Comparison of ENCODE assay signal across 9 mouse cellular contexts in genomic region chr9:67012470-67012869, GRCm38 (mm10). TPM values are rescaled to one million over a fixed set of nuclear protein-coding genes. Genes with fewer than 3 reads are reported as not detected.
A peak's percentile ranks its signal among the peaks of the same experiment; 100 is the strongest.
DNase-seq lines count a peak whose midpoint lies in the region; ATAC-seq lines count a peak whose summit lies in the region.
"Had no signal": no experiment of that assay in that cellular context is flagged by ENCODE, and none has a peak within 500 bp of the region (broad histone marks: within the 10 kb centered on the region; RNA-seq: fewer than 3 reads in every experiment).

No protein-coding gene starts in this region.

- H3K27ac ChIP-seq in kidney, embryonic 16.5 days (ENCODE audit: low read length) = 0 out of 2 replicates have a peak overlapping the region, but pooled peaks have one; percentile 16
- no peak overlapping the region for H3K27ac ChIP-seq in embryonic facial prominence, embryonic 11.5 days (replicated peaks; ENCODE audit: low read depth, low read length)
- H3K27ac ChIP-seq in heart, embryonic 14.5 days (replicated peaks in 1 of 2; ENCODE audit: control insufficient read depth in 1 of 2, insufficient read depth in 1 of 2, low read depth in 2 of 2, low read length in 2 of 2) = peak overlapping the region in 1 of 2 experiments; percentile 15; a peak in 1 of 4 replicates

- H3K4me3 ChIP-seq in kidney, embryonic 16.5 days (ENCODE audit: low read length) = no peak overlapping the region
- H3K4me3 ChIP-seq in embryonic facial prominence, embryonic 11.5 days (ENCODE audit: low read depth, low read length) = no peak overlapping the region
- H3K4me3 ChIP-seq in heart, embryonic 14.5 days (ENCODE audit: control insufficient read depth in 1 of 2, insufficient read depth in 1 of 2, low read depth in 1 of 2, low read length in 2 of 2) = no peak overlapping the region

- no peak for DNase-seq in kidney, adult 9 months
- DNase-seq in embryonic facial prominence, embryonic 11.5 days (ENCODE audit: low spot score) = peak; percentile 31
- peak; percentile 89 for DNase-seq in lung, postnatal 10 days
- DNase-seq: layer of hippocampus, postnatal 36 days had no signal

- H3K4me1 ChIP-seq in kidney, embryonic 16.5 days (ENCODE audit: insufficient read depth, low read length) = peaks cover 15% of the 10 kb centered on the region
- H3K4me1 ChIP-seq in embryonic facial prominence, embryonic 11.5 days (ENCODE audit: control insufficient read depth, insufficient read depth, low read length) = peaks cover 3% of the 10 kb centered on the region
- peaks cover 7 to 16% of the 10 kb centered on the region in 2 experiments for H3K4me1 ChIP-seq in heart, embryonic 14.5 days (ENCODE audit: control insufficient read depth in 2 of 2, insufficient read depth in 2 of 2, low read length in 2 of 2)

- 27% methylated on average over 3 of the region's 3 CpGs for WGBS in kidney, embryonic 16.5 days
- 47% methylated on average over 3 of the region's 3 CpGs for WGBS in embryonic facial prominence, embryonic 11.5 days
- 24% methylated on average over 3 of the region's 3 CpGs for WGBS in heart, embryonic 14.5 days

- no peaks in the 10 kb centered on the region for H3K9me3 ChIP-seq in kidney, embryonic 16.5 days (ENCODE audit: low read length)
- no peaks in the 10 kb centered on the region for H3K9me3 ChIP-seq in embryonic facial prominence, embryonic 11.5 days (replicated peaks; ENCODE audit: control insufficient read depth, low read length)
- H3K9me3 ChIP-seq in heart, embryonic 14.5 days (ENCODE audit: control insufficient read depth, low read length) = no peaks in the 10 kb centered on the region

- no peaks in the 10 kb centered on the region for H3K27me3 ChIP-seq in kidney, embryonic 16.5 days (ENCODE audit: insufficient read depth, low read length)
- H3K27me3 ChIP-seq in embryonic facial prominence, embryonic 11.5 days (ENCODE audit: control insufficient read depth, insufficient read depth, low read length) = no peaks in the 10 kb centered on the region
- no peaks in the 10 kb centered on the region for H3K27me3 ChIP-seq in heart, embryonic 14.5 days (ENCODE audit: control insufficient read depth, insufficient read depth, low read length)

- 0 out of 2 replicates have a peak, but pooled peaks have one; percentile 31 for ATAC-seq in kidney, embryonic 16.5 days (ENCODE audit: low FRiP score, low TSS enrichment)
- no peak for ATAC-seq in embryonic facial prominence, embryonic 11.5 days (replicated peaks; ENCODE audit: insufficient number of reproducible peaks, low FRiP score, low TSS enrichment, low read depth)
- ATAC-seq in heart, embryonic 14.5 days (ENCODE audit: insufficient number of reproducible peaks, insufficient read depth, low FRiP score, low read depth) = peak; percentile 39; the same call in 1 of the 2 replicates
- ATAC-seq in megakaryocyte progenitor cell, adult 5-6 weeks (replicated peaks; ENCODE audit: poor library complexity) = no peak
- no peak for ATAC-seq in granulocyte monocyte progenitor cell, adult 5-6 weeks (replicated peaks; ENCODE audit: poor library complexity, severe bottlenecking)
- no peak for ATAC-seq in CD4-positive, CD25-positive, alpha-beta regulatory T cell, adult 4 months

- no peaks in the 10 kb centered on the region for H3K36me3 ChIP-seq in kidney, embryonic 16.5 days (ENCODE audit: insufficient read depth, low read length)
- H3K36me3 ChIP-seq in embryonic facial prominence, embryonic 11.5 days (replicated peaks; ENCODE audit: control insufficient read depth, insufficient read depth, low read depth, low read length) = no peaks in the 10 kb centered on the region
- no peaks in the 10 kb centered on the region for H3K36me3 ChIP-seq in heart, embryonic 14.5 days (ENCODE audit: control insufficient read depth, insufficient read depth, low read length)

- no peak overlapping the region for H3K4me2 ChIP-seq in kidney, embryonic 16.5 days (replicated peaks; ENCODE audit: low read depth, low read length)
- no peak overlapping the region for H3K4me2 ChIP-seq in embryonic facial prominence, embryonic 11.5 days (ENCODE audit: low read depth, low read length)
- H3K4me2 ChIP-seq in heart, embryonic 14.5 days (ENCODE audit: low read length) = no peak overlapping the region

- no peak overlapping the region for H3K9ac ChIP-seq in kidney, embryonic 16.5 days (replicated peaks; ENCODE audit: low read length)
- H3K9ac ChIP-seq in embryonic facial prominence, embryonic 11.5 days (replicated peaks; ENCODE audit: low read length) = no peak overlapping the region
- H3K9ac ChIP-seq in heart, embryonic 14.5 days (ENCODE audit: low read length) = no peak overlapping the region

RNA-seq across cellular contexts. Expression of gene Tpm1, which starts 36.7 kb away (rescaled TPM):
- 578 and 635 TPM in 2 replicates for polyA plus RNA-seq in kidney, embryonic 16.5 days (2015; fragmentation: Nextera tagmentation; extraction: Ambion mirVana)
- 563 and 596 TPM in 2 replicates for polyA plus RNA-seq in embryonic facial prominence, embryonic 11.5 days (2014; fragmentation: Nextera tagmentation; extraction: Ambion mirVana)
- 5,210 and 5,334 TPM in 2 replicates for polyA plus RNA-seq in heart, embryonic 14.5 days (2014; fragmentation: Nextera tagmentation; extraction: Ambion mirVana)
- total RNA-seq in megakaryocyte progenitor cell, adult 5-6 weeks (2015) = 33.1 and 43.8 TPM in 2 replicates
- 47.0 and 50.4 TPM in 2 replicates for total RNA-seq in megakaryocyte progenitor cell, adult 5-6 weeks (2017)
- total RNA-seq in granulocyte monocyte progenitor cell, adult 5-6 weeks (2014; fragmentation: Nextera tagmentation) = 25.8 and 42.1 TPM in 2 replicates
- total RNA-seq in granulocyte monocyte progenitor cell, adult 5-6 weeks (2017) = 54.2 and 57.0 TPM in 2 replicates
- polyA plus RNA-seq in CD4-positive, CD25-positive, alpha-beta regulatory T cell, adult 4 months (2017; shearing (Covaris generic)) = 10 to 100 TPM; 25.6 to 42.4 TPM

RNA-seq across cellular contexts. Expression of gene Lactb, which starts 37.2 kb away (rescaled TPM):
- polyA plus RNA-seq in kidney, embryonic 16.5 days (2015; fragmentation: Nextera tagmentation; extraction: Ambion mirVana) = 16.0 and 17.7 TPM in 2 replicates
- polyA plus RNA-seq in embryonic facial prominence, embryonic 11.5 days (2014; fragmentation: Nextera tagmentation; extraction: Ambion mirVana) = 10.2 and 11.3 TPM in 2 replicates
- polyA plus RNA-seq in heart, embryonic 14.5 days (2014; fragmentation: Nextera tagmentation; extraction: Ambion mirVana) = 8.5 and 8.7 TPM in 2 replicates
- 38.4 and 42.3 TPM in 2 replicates for total RNA-seq in megakaryocyte progenitor cell, adult 5-6 weeks (2015)
- 26.8 and 36.1 TPM in 2 replicates for total RNA-seq in megakaryocyte progenitor cell, adult 5-6 weeks (2017)
- 22.4 and 29.4 TPM in 2 replicates for total RNA-seq in granulocyte monocyte progenitor cell, adult 5-6 weeks (2014; fragmentation: Nextera tagmentation)
- total RNA-seq in granulocyte monocyte progenitor cell, adult 5-6 weeks (2017) = 31.9 and 38.7 TPM in 2 replicates
- 1 to 10 TPM; 3.0 to 5.8 TPM for polyA plus RNA-seq in CD4-positive, CD25-positive, alpha-beta regulatory T cell, adult 4 months (2017; shearing (Covaris generic))

Comparison
In these comparisons a context has a peak if more than half of its experiments do, and no peak if none do; other contexts are left out.
1. ATAC-seq: peak in kidney, embryonic 16.5 days (single experiment) and heart, embryonic 14.5 days (single experiment); none in embryonic facial prominence, embryonic 11.5 days (single experiment), megakaryocyte progenitor cell, adult 5-6 weeks (single experiment), granulocyte monocyte progenitor cell, adult 5-6 weeks (single experiment) and CD4-positive, CD25-positive, alpha-beta regulatory T cell, adult 4 months (single experiment).
2. RNA of gene Tpm1, which starts 36.7 kb away (polyA plus RNA-seq): 5,210 to 5,334 TPM in heart, embryonic 14.5 days, 578 to 635 TPM in kidney, embryonic 16.5 days and 563 to 596 TPM in embryonic facial prominence, embryonic 11.5 days; 25.6 to 42.4 TPM in CD4-positive, CD25-positive, alpha-beta regulatory T cell, adult 4 months; every median in the first group is over 10 times any median in the second.